Mouse (Mus musculus) kidney, postnatal 25 days (tissue): ENCODE measurements around the gene Arpc3.
"Not testable (repeated sequence)": the region's sequence is repeated elsewhere in the genome, so short reads cannot be mapped to it uniquely, and the experiment has no call there.

ENCODE experiments used
- DNase-seq, 2 experiments: peaks; one replicate each; pipeline ENCODE4 v3.0.0; 2021; ENCODE audit warnings: mixed read lengths in 2 of 2

Arpc3 gene

GRCm38 (mm10) chr5:122444492-122444891 is 52.8 kb downstream of the Arpc3 start:
- no peak for DNase-seq

- DNase-seq, result no peak
Observed at GRCm38 (mm10) chr5:122445051-122445610, 53.5 kb downstream of the Arpc3 start.

DNA sequence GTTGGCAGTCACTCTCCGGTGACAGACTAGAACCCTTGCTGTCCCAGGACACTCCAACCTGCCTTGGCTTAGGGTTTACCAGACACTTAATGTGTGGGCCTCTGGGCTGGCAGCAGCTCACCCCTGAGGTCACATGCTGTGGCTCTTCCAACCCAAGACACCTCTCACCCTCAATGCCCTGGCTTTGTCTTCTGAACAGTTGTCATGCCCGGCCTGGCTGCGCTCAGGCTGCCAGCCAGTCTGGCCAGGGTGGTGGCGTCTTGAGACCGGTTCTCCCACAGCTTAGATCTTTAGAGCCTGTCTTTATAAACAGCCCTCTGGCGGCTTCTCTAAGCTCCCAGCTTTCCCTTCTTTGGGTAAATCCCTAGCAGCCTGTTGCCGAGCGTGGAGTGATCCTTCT is 56.2 kb downstream of the Arpc3 start:
- DNase-seq, result no peak

DNA sequence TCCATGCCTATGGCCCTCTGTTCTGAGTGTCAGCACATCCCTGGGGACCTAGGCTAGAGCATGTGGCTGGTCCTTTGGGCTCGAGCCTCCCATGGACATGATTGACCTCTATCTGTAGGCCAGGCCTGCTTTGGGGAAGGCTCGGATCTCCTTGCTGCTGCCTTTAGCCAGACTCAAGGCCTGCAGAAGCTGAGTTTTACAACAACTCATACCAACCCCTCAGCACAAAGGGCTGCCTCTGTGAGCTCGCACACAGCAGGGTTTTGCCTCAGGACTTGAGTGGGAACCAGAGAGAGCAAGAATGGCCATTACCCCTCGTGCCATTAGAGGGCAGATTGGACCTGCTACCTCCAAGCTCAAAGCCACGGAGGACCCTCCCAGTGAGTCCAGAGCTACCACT is 57.2 kb downstream of the Arpc3 start:
- no peak for DNase-seq

DNA sequence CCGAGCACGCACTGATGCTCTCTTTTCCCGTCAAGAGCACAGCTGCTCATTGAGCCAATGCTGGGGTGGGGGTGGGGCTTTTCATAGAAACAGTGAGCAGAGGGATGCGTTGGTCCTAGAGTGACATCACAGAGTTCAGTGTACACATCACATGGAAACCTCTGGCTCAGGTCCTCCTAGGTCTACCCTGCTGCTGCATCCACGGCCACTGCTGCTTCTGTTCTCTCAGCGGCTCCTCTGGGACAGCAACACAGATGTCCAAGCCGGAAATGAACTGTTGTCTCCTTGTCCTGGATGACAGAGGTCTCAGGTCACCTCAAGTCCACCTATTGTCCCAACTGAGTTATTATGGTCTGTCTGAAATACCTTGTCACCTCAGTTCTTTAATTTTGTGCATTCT is 58.3 kb downstream of the Arpc3 start:
- DNase-seq, result no peak

- DNase-seq, result no peak
Observed at GRCm38 (mm10) chr5:122450913-122451317, 59.2 kb downstream of the Arpc3 start.

GRCm38 (mm10) chr5:122451324-122451723 is 59.6 kb downstream of the Arpc3 start:
- DNase-seq, result no peak

GRCm38 (mm10) chr5:122452194-122452593 is 60.5 kb downstream of the Arpc3 start:
- DNase-seq, result no peak

DNA sequence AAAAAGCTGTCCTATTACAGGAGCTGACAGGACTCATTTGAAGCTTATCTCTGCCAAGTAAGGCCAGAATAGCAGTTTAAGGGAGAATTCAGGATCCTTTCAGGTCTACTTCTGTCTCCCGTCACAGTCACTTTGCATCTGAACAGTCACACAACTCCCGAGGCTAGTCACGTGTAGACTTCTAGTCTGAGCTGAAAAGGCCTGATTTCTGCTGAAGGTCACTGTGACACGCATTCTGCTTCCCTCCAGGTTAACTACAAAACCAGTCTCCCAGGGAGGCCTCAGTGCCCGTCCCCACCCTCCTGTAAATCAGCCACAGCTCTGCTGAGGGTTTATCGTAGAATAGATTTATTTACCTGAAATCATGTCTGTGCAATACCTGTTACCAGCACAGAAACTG is 61.5 kb downstream of the Arpc3 start:
- DNase-seq, result no peak

DNA sequence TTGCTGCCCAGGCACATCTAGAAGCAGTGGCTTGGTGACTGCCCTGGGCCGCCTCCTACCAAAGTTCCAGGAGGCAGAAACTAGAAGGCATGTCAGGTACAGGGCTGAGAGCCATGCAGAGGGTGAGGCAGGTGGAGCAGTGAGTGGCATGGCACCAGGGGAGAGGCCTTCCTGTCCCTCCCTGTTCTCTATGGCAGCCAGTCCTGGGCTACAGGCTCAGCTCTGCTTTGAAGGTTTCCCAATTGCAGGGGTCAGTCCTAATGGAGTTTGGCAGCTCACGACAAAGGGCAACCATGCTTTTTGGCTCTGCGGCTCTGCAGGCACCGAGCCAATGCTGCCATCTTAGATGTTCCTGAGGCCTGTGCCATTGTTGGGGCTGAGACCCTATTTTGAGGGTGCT is 62.8 kb downstream of the Arpc3 start:
- DNase-seq, result no peak

DNA sequence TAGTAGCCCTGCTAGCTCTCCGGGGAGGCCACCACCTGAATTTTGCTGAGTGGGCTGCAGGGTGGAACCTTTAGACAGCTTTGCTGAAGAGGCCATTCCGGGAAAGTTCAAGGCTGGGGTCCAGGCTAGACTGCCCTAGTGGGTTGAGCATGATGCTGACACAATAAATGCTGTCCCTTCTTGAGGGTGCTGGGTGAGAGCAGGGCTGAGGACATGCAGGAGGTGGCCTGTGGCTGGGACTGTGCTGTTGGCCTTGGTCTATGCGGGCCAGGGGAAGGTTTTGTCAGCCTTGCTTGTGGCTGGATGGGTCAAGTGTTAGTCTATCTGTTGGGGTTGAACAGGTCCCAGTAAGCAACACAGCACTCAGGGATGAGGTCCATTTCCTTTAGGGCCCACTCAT is 63.2 kb downstream of the Arpc3 start:
- no peak for DNase-seq

DNA sequence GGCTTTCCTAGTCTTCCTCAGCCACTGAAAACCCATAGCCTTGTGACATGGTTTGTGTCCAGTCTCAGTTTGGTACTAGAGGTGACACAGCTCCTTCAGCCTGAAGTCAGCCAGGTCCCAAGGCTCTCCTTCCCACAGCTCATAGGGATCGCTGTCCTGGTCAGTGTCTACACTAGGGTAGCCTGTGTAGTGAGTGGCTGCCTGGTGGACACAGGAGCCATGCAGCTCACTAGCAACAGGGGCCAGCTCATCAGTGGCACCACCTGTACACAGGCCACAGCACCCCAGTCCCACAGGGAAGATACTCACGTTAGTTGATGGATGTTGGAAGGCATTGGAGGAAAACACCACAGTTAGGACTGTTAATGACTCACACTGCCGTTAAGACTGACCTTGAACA is 63.9 kb downstream of the Arpc3 start:
- DNase-seq, result no peak

GRCm38 (mm10) chr5:122457054-122457453 is 65.4 kb downstream of the Arpc3 start:
- not testable (repeated sequence) for DNase-seq

DNA sequence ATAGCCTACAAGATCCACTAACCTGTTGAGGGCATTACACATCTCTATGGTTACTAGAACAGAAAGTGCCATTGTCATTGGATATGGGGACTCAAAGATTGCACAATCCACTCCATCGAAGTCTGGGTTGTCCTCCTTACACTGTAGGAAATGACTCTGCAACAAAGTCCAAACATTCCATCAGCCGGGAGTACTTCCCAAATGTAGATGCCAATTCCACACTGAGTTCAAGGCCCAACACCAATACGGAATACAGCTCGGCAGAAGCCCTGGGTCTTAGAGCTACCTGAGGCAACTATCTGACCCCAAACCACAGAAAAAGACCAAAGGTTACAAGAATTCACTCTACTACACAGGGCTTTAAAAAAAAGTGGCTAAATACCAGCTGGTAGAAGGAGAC is 66.4 kb downstream of the Arpc3 start:
- no peak for DNase-seq

DNA sequence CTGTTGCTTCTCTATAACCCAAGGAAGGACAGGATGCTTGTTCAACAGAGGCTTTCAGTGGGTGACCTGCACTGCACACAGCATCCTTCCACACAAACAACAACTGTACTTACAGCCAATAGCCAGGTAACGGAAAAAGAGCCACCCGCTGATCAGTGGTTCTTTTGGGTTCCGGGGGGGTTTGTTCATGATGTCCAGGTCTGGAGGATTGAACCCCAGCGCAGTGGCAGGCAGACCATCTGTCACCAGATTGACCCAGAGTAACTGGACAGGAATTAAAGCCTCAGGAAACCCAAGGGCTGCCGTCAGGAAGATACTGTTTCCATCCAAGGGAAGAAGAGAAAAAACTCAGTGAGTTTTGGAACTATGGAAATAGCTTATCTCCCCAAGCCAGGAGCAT is 67.7 kb downstream of the Arpc3 start:
- no peak for DNase-seq

- DNase-seq, result no peak
Observed at GRCm38 (mm10) chr5:122460656-122461055, 69.0 kb downstream of the Arpc3 start.

DNA sequence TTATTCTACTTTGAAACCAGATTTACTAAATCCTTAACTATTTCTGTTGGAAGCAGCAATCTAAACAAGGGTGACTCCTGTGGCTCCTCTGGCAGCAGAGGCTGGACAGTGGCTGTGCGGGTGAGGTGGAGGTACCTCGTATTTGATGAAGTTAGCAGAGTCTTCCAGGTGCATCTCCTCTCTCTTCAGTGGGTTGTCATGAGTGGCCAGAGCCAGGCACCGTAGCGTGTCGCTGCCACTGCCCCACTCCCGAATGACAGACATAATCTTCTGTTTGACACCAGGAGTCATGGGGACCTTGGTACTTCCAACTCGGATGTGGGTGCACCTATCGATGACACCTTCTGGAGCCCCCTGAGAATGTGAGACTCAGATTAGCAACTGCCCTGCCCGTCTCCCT is 69.8 kb downstream of the Arpc3 start:
- DNase-seq, result no peak
